Mouse (Mus musculus): ENCODE results near the gene Cpvl. TPM values are rescaled to one million over a fixed set of nuclear protein-coding genes. Genes with fewer than 3 reads are reported as not detected.

Cpvl gene
- polyA plus RNA-seq, 1 experiment from 2014 or later = not detected

- Histone ChIP-seq H3K9ac (no peak overlapping the region), H3K27ac (no peak overlapping the region), H3K4me2 (no peak overlapping the region), H3K9me3 (no peaks in the 10 kb centered on the region), H3K27me3 (0 out of 2 replicates have a peak, but pooled peaks cover 3% of the 10 kb centered on the region), H3K4me1 (peaks cover 8% of the 10 kb centered on the region), H3K4me3 (replicated peaks) (no peak overlapping the region), H3K36me3 (replicated peaks) (no peaks in the 10 kb centered on the region)
- no peak for ATAC-seq (ENCODE audit: low FRiP score)
- 72% methylated on average over 9 of the region's 9 CpGs for WGBS
Measured at GRCm38 (mm10) chr6:53950876-53951275, 27.6 kb downstream of the Cpvl start.

- Histone ChIP-seq H3K4me1 (peaks cover 8% of the 10 kb centered on the region), H3K9ac (no peak overlapping the region), H3K9me3 (no peaks in the 10 kb centered on the region), H3K4me2 (no peak overlapping the region), H3K4me3 (replicated peaks) (no peak overlapping the region), H3K27ac (no peak overlapping the region), H3K27me3 (no peaks in the 10 kb centered on the region), H3K36me3 (replicated peaks) (no peaks in the 10 kb centered on the region)
- WGBS = 59% methylated on average over 4 of the region's 4 CpGs
- no peak for ATAC-seq (ENCODE audit: low FRiP score)
Measured at GRCm38 (mm10) chr6:53948388-53949035, 30.0 kb downstream of the Cpvl start.

- Histone ChIP-seq H3K9ac (no peak overlapping the region), H3K4me1 (peaks cover 6% of the 10 kb centered on the region), H3K36me3 (replicated peaks) (no peaks in the 10 kb centered on the region), H3K4me3 (replicated peaks) (no peak overlapping the region), H3K4me2 (no peak overlapping the region), H3K27ac (no peak overlapping the region), H3K9me3 (no peaks in the 10 kb centered on the region), H3K27me3 (0 out of 2 replicates have a peak, but pooled peaks cover 4% of the 10 kb centered on the region)
- ATAC-seq (ENCODE audit: low FRiP score) = no peak
- 81% methylated on average over 5 of the region's 5 CpGs for WGBS
Measured at GRCm38 (mm10) chr6:53944887-53945286, 33.6 kb downstream of the Cpvl start.

GRCm38 (mm10) chr6:53944417-53944816, 34.1 kb downstream of the Cpvl start:
- no peak overlapping the region for H3K27ac ChIP-seq
- 68% methylated on average over 3 of the region's 3 CpGs for WGBS
- H3K4me1 ChIP-seq = peaks cover 9% of the 10 kb centered on the region
- no peaks in the 10 kb centered on the region for H3K9me3 ChIP-seq
- no peak overlapping the region for H3K9ac ChIP-seq
- no peak overlapping the region for H3K4me3 ChIP-seq (replicated peaks)
- H3K4me2 ChIP-seq = no peak overlapping the region
- no peak for ATAC-seq (ENCODE audit: low FRiP score)
- H3K27me3 ChIP-seq = 0 out of 2 replicates have a peak, but pooled peaks cover 4% of the 10 kb centered on the region
- no peaks in the 10 kb centered on the region for H3K36me3 ChIP-seq (replicated peaks)

GRCm38 (mm10) chr6:53942190-53942831, 36.2 kb downstream of the Cpvl start:
- H3K27me3 ChIP-seq = 0 out of 2 replicates have a peak, but pooled peaks cover 4% of the 10 kb centered on the region
- no peaks in the 10 kb centered on the region for H3K36me3 ChIP-seq (replicated peaks)
- no peak overlapping the region for H3K4me3 ChIP-seq (replicated peaks)
- H3K9ac ChIP-seq = no peak overlapping the region
- peaks cover 18% of the 10 kb centered on the region for H3K4me1 ChIP-seq
- WGBS = 83% methylated on average over 7 of the region's 7 CpGs
- no peak for ATAC-seq (ENCODE audit: low FRiP score)
- no peak overlapping the region for H3K4me2 ChIP-seq
- no peaks in the 10 kb centered on the region for H3K9me3 ChIP-seq
- no peak overlapping the region for H3K27ac ChIP-seq

- Histone ChIP-seq H3K27me3 (0 out of 2 replicates have a peak, but pooled peaks cover 4% of the 10 kb centered on the region), H3K4me1 (peaks cover 18% of the 10 kb centered on the region), H3K9ac (no peak overlapping the region), H3K4me2 (no peak overlapping the region), H3K27ac (no peak overlapping the region), H3K36me3 (replicated peaks) (no peaks in the 10 kb centered on the region), H3K4me3 (replicated peaks) (no peak overlapping the region), H3K9me3 (no peaks in the 10 kb centered on the region)
- ATAC-seq (ENCODE audit: low FRiP score) = no peak
- WGBS = 58% methylated on average over 8 of the region's 8 CpGs
Measured at GRCm38 (mm10) chr6:53939752-53940151, 38.7 kb downstream of the Cpvl start.

GRCm38 (mm10) chr6:53938942-53939341, 39.5 kb downstream of the Cpvl start:
- Histone ChIP-seq H3K27me3 (0 out of 2 replicates have a peak, but pooled peaks cover 4% of the 10 kb centered on the region), H3K27ac (no peak overlapping the region), H3K36me3 (replicated peaks) (no peaks in the 10 kb centered on the region), H3K9me3 (no peaks in the 10 kb centered on the region), H3K9ac (no peak overlapping the region), H3K4me3 (replicated peaks) (no peak overlapping the region), H3K4me1 (peaks cover 18% of the 10 kb centered on the region), H3K4me2 (no peak overlapping the region)
- 4% methylated on average over 3 of the region's 3 CpGs for WGBS
- ATAC-seq (ENCODE audit: low FRiP score) = 0 out of 2 replicates have a peak, but pooled peaks have one; percentile 20

- H3K9ac ChIP-seq = no peak overlapping the region
- H3K4me1 ChIP-seq = peaks cover 18% of the 10 kb centered on the region
- 0 out of 2 replicates have a peak, but pooled peaks cover 4% of the 10 kb centered on the region for H3K27me3 ChIP-seq
- H3K36me3 ChIP-seq (replicated peaks) = no peaks in the 10 kb centered on the region
- WGBS = 78% methylated on average over 15 of the region's 15 CpGs
- no peak overlapping the region for H3K4me2 ChIP-seq
- H3K4me3 ChIP-seq (replicated peaks) = no peak overlapping the region
- no peaks in the 10 kb centered on the region for H3K9me3 ChIP-seq
- H3K27ac ChIP-seq = no peak overlapping the region
- ATAC-seq (ENCODE audit: low FRiP score) = no peak
Measured at GRCm38 (mm10) chr6:53937143-53938134, 41.0 kb downstream of the Cpvl start.

GRCm38 (mm10) chr6:53931605-53932004, 46.9 kb downstream of the Cpvl start:
- WGBS = 77% methylated on average over 8 of the region's 8 CpGs

GRCm38 (mm10) chr6:53929858-53930257, 48.6 kb downstream of the Cpvl start:
- peaks cover 6% of the 10 kb centered on the region; the same call in 1 of the 2 replicates for H3K4me1 ChIP-seq
- no peak for ATAC-seq (ENCODE audit: low FRiP score)
- H3K4me2 ChIP-seq = no peak overlapping the region
- no peaks in the 10 kb centered on the region for H3K9me3 ChIP-seq
- H3K27me3 ChIP-seq = no peaks in the 10 kb centered on the region
- H3K36me3 ChIP-seq (replicated peaks) = no peaks in the 10 kb centered on the region
- H3K4me3 ChIP-seq (replicated peaks) = no peak overlapping the region
- no peak overlapping the region for H3K9ac ChIP-seq
- no peak overlapping the region for H3K27ac ChIP-seq
- WGBS = 74% methylated on average over 4 of the region's 4 CpGs

More at GRCm38 (mm10) chr6:53931605-53932004, 46.9 kb downstream of the Cpvl start:
- no peak overlapping the region for H3K27ac ChIP-seq
- no peak overlapping the region for H3K4me2 ChIP-seq
- H3K9me3 ChIP-seq = no peaks in the 10 kb centered on the region
- H3K4me1 ChIP-seq = peaks cover 6% of the 10 kb centered on the region; the same call in 1 of the 2 replicates
- H3K36me3 ChIP-seq (replicated peaks) = no peaks in the 10 kb centered on the region
- ATAC-seq (ENCODE audit: low FRiP score) = no peak
- no peak overlapping the region for H3K9ac ChIP-seq
- no peaks in the 10 kb centered on the region for H3K27me3 ChIP-seq
- no peak overlapping the region for H3K4me3 ChIP-seq (replicated peaks)

- Histone ChIP-seq H3K4me1 (peaks cover under 1% of the 10 kb centered on the region; the same call in 1 of the 2 replicates), H3K9me3 (no peaks in the 10 kb centered on the region), H3K4me2 (no peak overlapping the region), H3K27ac (no peak overlapping the region), H3K36me3 (replicated peaks) (no peaks in the 10 kb centered on the region), H3K4me3 (replicated peaks) (no peak overlapping the region), H3K27me3 (no peaks in the 10 kb centered on the region), H3K9ac (no peak overlapping the region)
- no peak for ATAC-seq (ENCODE audit: low FRiP score)
- 88% methylated on average over 2 of the region's 2 CpGs for WGBS
Measured at GRCm38 (mm10) chr6:53926197-53926596, 52.3 kb downstream of the Cpvl start.

GRCm38 (mm10) chr6:53925192-53925591, 53.3 kb downstream of the Cpvl start:
- no peak for ATAC-seq (ENCODE audit: low FRiP score)
- WGBS = 52% methylated on average over 8 of the region's 8 CpGs

More at GRCm38 (mm10) chr6:53925192-53925591, 53.3 kb downstream of the Cpvl start:
- H3K9ac ChIP-seq = no peak overlapping the region
- H3K27me3 ChIP-seq = 0 out of 2 replicates have a peak, but pooled peaks cover 3% of the 10 kb centered on the region
- H3K4me2 ChIP-seq = no peak overlapping the region
- H3K9me3 ChIP-seq = no peaks in the 10 kb centered on the region
- H3K36me3 ChIP-seq (replicated peaks) = no peaks in the 10 kb centered on the region
- H3K27ac ChIP-seq = no peak overlapping the region
- H3K4me3 ChIP-seq (replicated peaks) = no peak overlapping the region
- H3K4me1 ChIP-seq = no peaks in the 10 kb centered on the region

Measured in forebrain, embryonic 12.5 days (tissue).